Mouse (Mus musculus) MN1 (cell line): ENCODE measurements around the gene Tas2r140.

Source experiments
- DNase-seq: peaks from one replicate; pipeline ENCODE4 v3.0.0-alpha.2; 2016; ENCODE audit warnings: low spot score

Gene Tas2r140

GRCm38 (mm10) chr6:133055716-133056115 lies at the start of gene Tas2r140:
TSS of gene Tas2r140 (minus strand) at chr6:133055816.
- DNase-seq, result no peak

DNA sequence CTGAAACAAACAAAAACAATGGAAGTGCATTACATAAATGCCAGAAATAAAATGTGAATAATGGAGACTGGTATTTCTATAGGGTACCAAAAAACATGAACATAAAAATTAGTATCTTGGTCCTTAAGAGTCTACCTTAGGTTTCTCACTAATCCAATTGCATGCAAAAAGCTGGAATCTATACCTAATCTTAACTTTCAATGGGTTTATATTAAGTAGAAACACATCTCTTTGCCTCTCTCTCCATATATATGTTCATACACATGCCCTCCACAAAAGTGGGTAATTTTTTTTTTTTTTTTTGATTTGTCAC lies 48.9 kb upstream of the Tas2r140 start, which contains the start of gene Smim10l1:
Smim10l1 (plus strand) TSS at position 301 of the 313 bp plus-strand sequence.
- DNase-seq, result no peak

GRCm38 (mm10) chr6:133102430-133102829 lies 46.8 kb upstream of the Tas2r140 start:
- no peak for DNase-seq

GRCm38 (mm10) chr6:133092226-133092625 lies 36.6 kb upstream of the Tas2r140 start:
- no peak for DNase-seq

GRCm38 (mm10) chr6:133037001-133037400 lies 18.6 kb downstream of the Tas2r140 start, which contains the start of gene Tas2r103:
TSS of gene Tas2r103 (minus strand) at chr6:133037101.
- DNase-seq, result no peak
